Mouse (Mus musculus) brain, adult 10 weeks (tissue): ENCODE measurements around the gene Pip5kl1. TPM values are rescaled to one million over a fixed set of nuclear protein-coding genes. Genes with fewer than 3 reads are reported as not detected.

Experiments
- polyA plus RNA-seq: library from polyadenylated mRNA; stranded (reverse); fragments of 350-450 nt; fragmentation: Illumina TruSeq; extraction: RNeasy Lipid Tissue Mini Kit (QIAGEN cat#74804); gene quantifications from one replicate; pipeline ENCODE4 v1.2.3, GENCODE M21; 2015; ENCODE audit warnings: low read depth, low replicate concordance

Pip5kl1 gene
- polyA plus RNA-seq = 10.5 TPM

GRCm38 (mm10) chr2:32574497-32574896, at the start of gene Pip5kl1:
Pip5kl1 (plus strand) TSS chr2:32574797.

DNA sequence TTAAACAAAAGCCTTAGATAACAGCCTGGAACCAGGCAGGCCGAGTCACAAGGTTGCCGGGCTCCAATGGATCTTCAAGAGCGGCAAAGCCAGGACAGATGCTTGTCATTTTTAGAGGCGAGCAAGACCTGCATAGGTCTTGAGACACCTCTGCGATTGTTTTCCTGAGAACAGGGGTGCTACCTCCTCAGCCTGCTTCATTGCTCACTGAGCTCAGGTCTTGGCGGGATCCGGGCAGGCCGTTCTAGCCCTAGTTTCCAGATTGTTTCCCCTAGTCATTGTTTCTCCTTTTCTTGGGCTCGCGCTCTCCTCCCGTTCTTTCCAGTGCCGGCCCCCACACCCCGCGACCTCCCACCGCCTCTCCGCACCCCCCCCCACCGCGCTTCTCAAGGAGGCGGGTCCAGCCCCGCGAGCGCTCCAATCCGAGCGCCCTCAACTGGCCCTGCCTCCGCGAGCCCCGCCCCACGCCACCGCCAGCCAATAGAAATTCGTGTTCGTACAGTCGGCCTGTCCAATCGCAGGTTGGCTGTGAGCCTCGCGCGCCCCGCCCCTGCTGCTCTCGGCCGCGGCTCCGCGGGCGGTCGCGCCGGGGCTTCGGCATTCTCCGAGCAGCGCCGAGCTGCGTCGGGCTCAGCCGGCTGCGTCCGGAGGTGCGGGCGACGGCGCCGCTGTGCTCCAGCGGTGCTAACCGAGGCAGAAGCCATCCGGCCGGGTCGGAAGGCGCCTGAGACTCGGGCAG, 39.7 kb upstream of the Pip5kl1 start, which contains the start of gene Fam102a:
Gene Fam102a (plus strand): TSS at position 600 of the 739 bp plus-strand sequence.

GRCm38 (mm10) chr2:32570698-32571494, 3.7 kb upstream of the Pip5kl1 start, which contains the start of gene Dpm2:
Dpm2 (plus strand) TSS chr2:32570858.

GRCm38 (mm10) chr2:32575586-32576160, 1.1 kb downstream of the Pip5kl1 start, which contains the start of gene 9430097D07Rik:
9430097D07Rik (minus strand) TSS chr2:32575684.

GRCm38 (mm10) chr2:32586871-32587351, 12.3 kb downstream of the Pip5kl1 start, which contains the start of gene St6galnac4:
St6galnac4 (plus strand) TSS chr2:32587095.

GRCm38 (mm10) chr2:32599409-32599808, 24.8 kb downstream of the Pip5kl1 start, which contains the start of gene St6galnac6:
St6galnac6 (plus strand) TSS chr2:32599709.

GRCm38 (mm10) chr2:32621517-32621859, 46.9 kb downstream of the Pip5kl1 start, which contains the start of gene Ak1:
Ak1 (plus strand) TSS chr2:32621758.

Other genes with a start within 250 kb of the Pip5kl1 start
- 59.5 TPM for gene Ciz1, start 222.5 kb upstream of the Pip5kl1 start, polyA plus RNA-seq
- 752 TPM for gene Dnm1, start 221.5 kb upstream of the Pip5kl1 start, polyA plus RNA-seq
- gene 1110008P14Rik, start 192.9 kb upstream of the Pip5kl1 start, polyA plus RNA-seq = 442 TPM
- gene Lcn2, start 186.5 kb upstream of the Pip5kl1 start, polyA plus RNA-seq = 1.5 TPM
- gene Ptges2, start 178.9 kb upstream of the Pip5kl1 start, polyA plus RNA-seq = 60.8 TPM
- gene Naif1, start 124.3 kb upstream of the Pip5kl1 start, polyA plus RNA-seq = 2.4 TPM
- 57.6 TPM for gene Slc25a25, start 123.4 kb upstream of the Pip5kl1 start, polyA plus RNA-seq
- gene Fam102a, start 39.5 kb upstream of the Pip5kl1 start, polyA plus RNA-seq = 45.6 TPM
- 99.3 TPM for gene Dpm2, start 3.9 kb upstream of the Pip5kl1 start, polyA plus RNA-seq
- 0.71 TPM for gene 9430097D07Rik, start 887 bp downstream of the Pip5kl1 start, polyA plus RNA-seq
- 30.5 TPM for gene St6galnac4, start 12.3 kb downstream of the Pip5kl1 start, polyA plus RNA-seq
- 122 TPM for gene St6galnac6, start 24.9 kb downstream of the Pip5kl1 start, polyA plus RNA-seq
- 123 TPM for gene Ak1, start 47.0 kb downstream of the Pip5kl1 start, polyA plus RNA-seq
- gene Eng, start 71.8 kb downstream of the Pip5kl1 start, polyA plus RNA-seq = 20.2 TPM
- 8.9 TPM for gene Fpgs, start 129.3 kb downstream of the Pip5kl1 start, polyA plus RNA-seq
- 127 TPM for gene Cdk9, start 138.3 kb downstream of the Pip5kl1 start, polyA plus RNA-seq
- 15.5 TPM for gene Sh2d3c, start 146.3 kb downstream of the Pip5kl1 start, polyA plus RNA-seq
- 2.6 TPM for gene 6330409D20Rik, start 166.2 kb downstream of the Pip5kl1 start, polyA plus RNA-seq
- 35.2 TPM for gene Tor2a, start 182.4 kb downstream of the Pip5kl1 start, polyA plus RNA-seq
- 1.5 TPM for gene Ttc16, start 200.8 kb downstream of the Pip5kl1 start, polyA plus RNA-seq
- gene Ptrh1, start 201.0 kb downstream of the Pip5kl1 start, polyA plus RNA-seq = 6.8 TPM
- gene Cfap157, start 209.6 kb downstream of the Pip5kl1 start, polyA plus RNA-seq = 1.3 TPM